Mouse (Mus musculus): ENCODE data around the gene Adgrg1. TPM values are rescaled to one million over a fixed set of nuclear protein-coding genes. Genes with fewer than 3 reads are reported as not detected.

Adgrg1 gene
- polyA plus RNA-seq, 2 experiments = 41.1 to 46.8 TPM

GRCm38 (mm10) chr8:95015866-95016265 is 41.3 kb downstream of the Adgrg1 start:
- no peak overlapping the region for H3K27ac ChIP-seq
- H3K4me1 ChIP-seq (replicated peaks; ENCODE audit: control insufficient read depth in 2 of 2, insufficient read depth in 2 of 2, low read length in 1 of 2) = no peaks in the 10 kb centered on the region; a peak in 1 of 4 replicates

GRCm38 (mm10) chr8:95016684-95017083 is 42.1 kb downstream of the Adgrg1 start:
- WGBS (ENCODE audit: insufficient replicate concordance) = 36% methylated on average over 4 of the region's 4 CpGs
- Histone ChIP-seq H3K27ac (no peak overlapping the region), H3K4me3 (ENCODE audit: insufficient read depth in 1 of 2, low read depth in 2 of 2, low read length in 2 of 2) (no peak overlapping the region), H3K9ac (replicated peaks) (no peak overlapping the region), H3K27me3 (ENCODE audit: control insufficient read depth, insufficient read depth, low read length) (no peaks in the 10 kb centered on the region), H3K36me3 (replicated peaks; ENCODE audit: control insufficient read depth, insufficient read depth, low read depth) (peaks cover 32% of the 10 kb centered on the region), H3K4me1 (replicated peaks; ENCODE audit: control insufficient read depth in 2 of 2, insufficient read depth in 2 of 2, low read length in 1 of 2) (no peaks in the 10 kb centered on the region; a peak in 1 of 4 replicates), H3K9me3 (ENCODE audit: control insufficient read depth, low read length) (no peaks in the 10 kb centered on the region), H3K4me2 (ENCODE audit: low read depth) (no peak overlapping the region)
- ATAC-seq (ENCODE audit: insufficient read depth) (no peak), DNase-seq (ENCODE audit: low read depth in 3 of 3, low spot score in 3 of 3) (no peak)
- TF ChIP-seq EP300 (IDR thresholded peaks at IDR 0.05; ENCODE audit: low read depth) = no peak
- TF ChIP-seq CTCF (IDR thresholded peaks at IDR 0.05; ENCODE audit: low read depth) = no peak

More at GRCm38 (mm10) chr8:95015866-95016265, 41.3 kb downstream of the Adgrg1 start:
- no peak for DNase-seq (ENCODE audit: low read depth in 3 of 3, low spot score in 3 of 3)
- H3K9ac ChIP-seq (replicated peaks) = no peak overlapping the region
- no peak overlapping the region for H3K4me2 ChIP-seq (ENCODE audit: low read depth)
- H3K36me3 ChIP-seq (replicated peaks; ENCODE audit: control insufficient read depth, insufficient read depth, low read depth) = peaks cover 38% of the 10 kb centered on the region
- no peaks in the 10 kb centered on the region for H3K27me3 ChIP-seq (ENCODE audit: control insufficient read depth, insufficient read depth, low read length)
- no peak overlapping the region for H3K4me3 ChIP-seq (ENCODE audit: insufficient read depth in 1 of 2, low read depth in 2 of 2, low read length in 2 of 2)
- TF ChIP-seq EP300 (IDR thresholded peaks at IDR 0.05; ENCODE audit: low read depth) = no peak
- TF ChIP-seq CTCF (IDR thresholded peaks at IDR 0.05; ENCODE audit: low read depth) = no peak
- no peak for ATAC-seq (ENCODE audit: insufficient read depth)
- H3K9me3 ChIP-seq (ENCODE audit: control insufficient read depth, low read length) = no peaks in the 10 kb centered on the region
- 70% methylated on average over 4 of the region's 4 CpGs for WGBS (ENCODE audit: insufficient replicate concordance)

DNA sequence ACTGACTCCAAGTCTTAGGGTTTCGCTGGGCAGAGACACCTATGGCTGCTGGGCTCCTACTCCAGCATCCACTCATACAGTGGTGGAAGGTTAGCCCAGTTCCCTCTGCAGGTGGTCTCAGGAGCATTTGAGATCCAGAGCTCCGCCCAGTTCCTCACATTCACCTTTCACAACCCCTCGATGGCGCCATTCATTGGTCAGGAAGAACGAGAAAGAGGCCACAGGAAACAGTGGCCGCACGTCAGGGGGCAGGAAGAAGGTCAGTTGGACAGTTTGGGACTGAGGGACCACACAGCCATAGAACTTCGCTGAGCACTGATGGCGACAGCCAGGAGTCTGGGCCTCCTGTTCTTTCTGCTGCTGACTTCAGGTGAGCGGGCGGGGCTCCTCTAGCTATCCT is 42.9 kb downstream of the Adgrg1 start, which contains the start of gene Adgrg3:
TSS of gene Adgrg3 (plus strand) at position 242 of the 400 bp plus-strand sequence.
- Histone ChIP-seq H3K36me3 (replicated peaks; ENCODE audit: control insufficient read depth, insufficient read depth, low read depth) (peaks cover 24% of the 10 kb centered on the region), H3K4me3 (ENCODE audit: insufficient read depth in 1 of 2, low read depth in 2 of 2, low read length in 2 of 2) (no peak within 1 kb of the TSS), H3K9ac (replicated peaks) (no peak within 1 kb of the TSS), H3K4me1 (replicated peaks; ENCODE audit: control insufficient read depth in 2 of 2, insufficient read depth in 2 of 2, low read length in 1 of 2) (no peaks in the 10 kb centered on the region; a peak in 1 of 4 replicates), H3K4me2 (ENCODE audit: low read depth) (no peak within 1 kb of the TSS; the same call in 1 of the 2 replicates), H3K27ac (no peak within 1 kb of the TSS), H3K9me3 (ENCODE audit: control insufficient read depth, low read length) (no peaks in the 10 kb centered on the region), H3K27me3 (ENCODE audit: control insufficient read depth, insufficient read depth, low read length) (no peaks in the 10 kb centered on the region)
- WGBS (ENCODE audit: insufficient replicate concordance) = 37% methylated on average over 11 of the region's 11 CpGs
- DNase-seq (ENCODE audit: low read depth in 3 of 3, low spot score in 3 of 3) = no peak
- no peak for ATAC-seq (ENCODE audit: insufficient read depth)
- TF ChIP-seq EP300 (IDR thresholded peaks at IDR 0.05; ENCODE audit: low read depth) (no peak), CTCF (IDR thresholded peaks at IDR 0.05; ENCODE audit: low read depth) (no peak)

DNA sequence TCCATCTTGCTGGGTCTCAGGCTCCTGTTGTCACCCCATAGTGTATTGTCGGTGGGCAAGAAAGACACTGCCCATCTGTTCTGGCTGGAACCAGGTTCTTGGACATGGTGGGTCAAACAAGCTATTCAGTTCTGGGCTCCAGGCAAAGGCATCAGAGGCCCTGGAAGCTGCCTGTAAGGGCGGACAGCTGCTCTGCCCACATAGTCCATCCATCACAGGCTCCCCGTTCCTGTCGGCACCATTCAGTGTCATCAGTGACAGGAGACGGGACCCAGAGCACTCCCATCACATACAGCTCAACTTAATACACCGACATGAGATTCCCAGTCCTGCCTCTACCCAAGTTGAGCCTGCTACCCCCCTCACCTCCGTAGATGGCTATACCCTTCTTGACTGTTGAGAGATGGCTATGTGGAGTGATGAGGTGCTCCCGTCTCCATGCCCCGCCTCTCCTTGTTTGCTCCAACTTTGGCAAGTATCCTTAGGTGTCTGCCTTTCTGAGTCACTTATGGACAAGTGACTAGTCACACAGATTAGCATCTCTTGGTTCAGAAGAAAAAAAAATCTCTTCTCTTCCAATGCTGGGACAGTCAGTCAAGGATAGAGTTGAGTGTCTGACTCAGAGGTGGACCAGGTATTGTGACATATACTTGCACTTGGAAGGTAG is 43.6 kb downstream of the Adgrg1 start:
- ATAC-seq (ENCODE audit: insufficient read depth) (no peak), DNase-seq (ENCODE audit: low read depth in 3 of 3, low spot score in 3 of 3) (no peak)
- no peak overlapping the region for H3K4me3 ChIP-seq (ENCODE audit: insufficient read depth in 1 of 2, low read depth in 2 of 2, low read length in 2 of 2)
- 56% methylated on average over 9 of the region's 9 CpGs for whole genome bisulfite sequencing (ENCODE audit: insufficient replicate concordance)
- H3K27ac ChIP-seq = no peak overlapping the region
- H3K4me1 ChIP-seq (replicated peaks; ENCODE audit: control insufficient read depth in 2 of 2, insufficient read depth in 2 of 2, low read length in 1 of 2) = no peaks in the 10 kb centered on the region; a peak in 1 of 4 replicates
- H3K9me3 ChIP-seq (ENCODE audit: control insufficient read depth, low read length) = no peaks in the 10 kb centered on the region
- H3K27me3 ChIP-seq (ENCODE audit: control insufficient read depth, insufficient read depth, low read length) = no peaks in the 10 kb centered on the region
- TF ChIP-seq EP300 (IDR thresholded peaks at IDR 0.05; ENCODE audit: low read depth) = no peak
- TF ChIP-seq CTCF (IDR thresholded peaks at IDR 0.05; ENCODE audit: low read depth) = no peak
- no peak overlapping the region for H3K9ac ChIP-seq (replicated peaks)
- peaks cover 18% of the 10 kb centered on the region for H3K36me3 ChIP-seq (replicated peaks; ENCODE audit: control insufficient read depth, insufficient read depth, low read depth)
- H3K4me2 ChIP-seq (ENCODE audit: low read depth) = no peak overlapping the region; the same call in 1 of the 2 replicates

GRCm38 (mm10) chr8:95020293-95020777 is 45.8 kb downstream of the Adgrg1 start:
- Histone ChIP-seq H3K9ac (replicated peaks) (no peak overlapping the region), H3K9me3 (ENCODE audit: control insufficient read depth, low read length) (no peaks in the 10 kb centered on the region), H3K27ac (no peak overlapping the region), H3K36me3 (replicated peaks; ENCODE audit: control insufficient read depth, insufficient read depth, low read depth) (no peaks in the 10 kb centered on the region), H3K4me1 (replicated peaks; ENCODE audit: control insufficient read depth in 2 of 2, insufficient read depth in 2 of 2, low read length in 1 of 2) (no peaks in the 10 kb centered on the region; a peak in 1 of 4 replicates), H3K27me3 (ENCODE audit: control insufficient read depth, insufficient read depth, low read length) (no peaks in the 10 kb centered on the region), H3K4me2 (ENCODE audit: low read depth) (peak overlapping the region; percentile 40), H3K4me3 (ENCODE audit: insufficient read depth in 1 of 2, low read depth in 2 of 2, low read length in 2 of 2) (peak overlapping the region; percentile 19 to 32; a peak in 3 of 4 replicates)
- DNase-seq (ENCODE audit: low read depth in 3 of 3, low spot score in 3 of 3) (no peak), ATAC-seq (ENCODE audit: insufficient read depth) (peak; percentile 53)
- TF ChIP-seq EP300 (IDR thresholded peaks at IDR 0.05; ENCODE audit: low read depth) = no peak
- WGBS (ENCODE audit: insufficient replicate concordance) = 8% methylated on average over 12 of the region's 12 CpGs

All from liver, embryonic 14.5 days (tissue).